9 mouse cellular contexts compared by ENCODE assay signal in the genomic region with DNA sequence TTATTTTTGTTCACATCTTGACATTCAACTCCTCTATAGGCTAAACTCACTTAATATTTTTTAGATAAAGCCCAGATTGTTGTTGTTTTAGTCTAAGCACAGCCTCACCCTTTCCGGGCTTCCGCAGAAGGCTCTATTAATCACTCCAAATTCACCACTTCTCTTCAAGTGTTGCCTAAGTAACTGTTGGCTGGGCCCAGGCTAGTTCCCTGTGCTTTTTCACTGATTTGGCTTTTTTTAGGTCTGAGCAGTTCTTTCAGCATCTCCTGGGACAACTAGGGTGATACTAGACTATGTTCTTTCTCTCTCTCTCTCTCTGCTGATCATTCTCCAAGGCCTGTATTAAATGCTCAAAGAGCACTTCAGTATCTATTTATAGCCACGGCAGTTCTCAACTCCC.
DNase-seq lines count a peak whose midpoint lies in the region; ATAC-seq and TF ChIP-seq lines count a peak whose summit lies in the region.
"Had no signal": no experiment of that assay in that cellular context is flagged by ENCODE, and none has a peak within 500 bp of the region (broad histone marks: within the 10 kb centered on the region; RNA-seq: fewer than 3 reads in every experiment).

No protein-coding gene starts in this region.

- H3K27me3 ChIP-seq in lung, embryonic 16.5 days (ENCODE audit: control insufficient read depth, insufficient read depth, low read depth, low read length) = no peaks in the 10 kb centered on the region
- H3K27me3 ChIP-seq in heart, postnatal 0 days (ENCODE audit: control insufficient read depth, insufficient read depth, low read length) = no peaks in the 10 kb centered on the region

- H3K36me3 ChIP-seq in lung, embryonic 16.5 days (ENCODE audit: control insufficient read depth, insufficient read depth, low read length) = no peaks in the 10 kb centered on the region
- H3K36me3 ChIP-seq in heart, postnatal 0 days (replicated peaks; ENCODE audit: control insufficient read depth, insufficient read depth, low read length) = peaks cover 5% of the 10 kb centered on the region; the same call in 1 of the 2 replicates

- no peak for TF ChIP-seq CTCF in gastrocnemius, adult 2 months (IDR thresholded peaks at IDR 0.05)
- no peak for TF ChIP-seq CTCF in heart, postnatal 0 days (IDR thresholded peaks at IDR 0.05; ENCODE audit: low read depth)
- no peak for TF ChIP-seq CTCF in olfactory bulb, adult 2 months (IDR thresholded peaks at IDR 0.05; ENCODE audit: insufficient read depth, low read depth, low read length)

- intact Hi-C loops in gastrocnemius, adult 2 months (cut with DNase I) = loop anchor here (5.0 kb wide), 1 partner anchor 336 kb away; no protein-coding TSS in a partner anchor

- ATAC-seq in lung, embryonic 16.5 days (ENCODE audit: low read depth) = 0 out of 2 replicates have a peak, but pooled peaks have one; percentile 26
- no peak for ATAC-seq in heart, postnatal 0 days (ENCODE audit: insufficient read depth, low read depth)

- no peaks in the 10 kb centered on the region for H3K4me1 ChIP-seq in lung, embryonic 16.5 days (replicated peaks; ENCODE audit: control insufficient read depth, insufficient read depth, low read length)
- H3K4me1 ChIP-seq in heart, postnatal 0 days (ENCODE audit: control insufficient read depth, insufficient read depth) = peaks cover 14% of the 10 kb centered on the region
- 0 out of 2 replicates have a peak, but pooled peaks cover 2% of the 10 kb centered on the region for H3K4me1 ChIP-seq in olfactory bulb, adult 2 months (ENCODE audit: control insufficient read depth, insufficient read depth, low read length)

- 41% methylated on average over 3 of the region's 3 CpGs for WGBS in lung, embryonic 16.5 days
- 38% methylated on average over 3 of the region's 3 CpGs for WGBS in heart, postnatal 0 days
- 17% methylated on average over 3 of the region's 3 CpGs for WGBS in olfactory bulb, adult 2 months

- no peak overlapping the region for H3K4me3 ChIP-seq in gastrocnemius, adult 2 months
- H3K4me3 ChIP-seq in lung, embryonic 16.5 days (ENCODE audit: low read length) = no peak overlapping the region
- no peak overlapping the region for H3K4me3 ChIP-seq in heart, postnatal 0 days (ENCODE audit: low read depth, low read length)
- no peak overlapping the region for H3K4me3 ChIP-seq in olfactory bulb, adult 2 months (ENCODE audit: insufficient read depth, low read depth, low read length)

- no peaks in the 10 kb centered on the region for H3K9me3 ChIP-seq in lung, embryonic 16.5 days (ENCODE audit: control insufficient read depth, low read length)
- no peaks in the 10 kb centered on the region for H3K9me3 ChIP-seq in heart, postnatal 0 days (replicated peaks; ENCODE audit: control insufficient read depth, low read length)

- H3K4me2 ChIP-seq in lung, embryonic 16.5 days (ENCODE audit: low read depth, low read length) = no peak overlapping the region
- H3K4me2 ChIP-seq in heart, postnatal 0 days (ENCODE audit: low read depth, low read length) = no peak overlapping the region

- no peak for TF ChIP-seq POLR2A in olfactory bulb, adult 2 months (IDR thresholded peaks at IDR 0.05; ENCODE audit: insufficient read depth, low read depth, low read length)

- peak overlapping the region; percentile 55 for H3K27ac ChIP-seq in gastrocnemius, adult 2 months
- no peak overlapping the region for H3K27ac ChIP-seq in lung, embryonic 16.5 days (ENCODE audit: low read length)
- H3K27ac ChIP-seq in heart, postnatal 0 days (ENCODE audit: low read depth) = 0 out of 2 replicates have a peak overlapping the region, but pooled peaks have one; percentile 11
- peak overlapping the region; percentile 10; the same call in 1 of the 2 replicates for H3K27ac ChIP-seq in olfactory bulb, adult 2 months (ENCODE audit: insufficient read depth, low read depth, low read length)
- H3K27ac ChIP-seq: macrophage had no signal

- no peak overlapping the region for H3K9ac ChIP-seq in lung, embryonic 16.5 days (ENCODE audit: low read length)
- H3K9ac ChIP-seq in heart, postnatal 0 days (replicated peaks; ENCODE audit: low read depth, low read length) = no peak overlapping the region

- DNase-seq in gastrocnemius, adult 2 months = peak; percentile 32
- no peak for DNase-seq in gastrocnemius, postnatal 10 days
- DNase-seq in lung, postnatal 25 days (ENCODE audit: low spot score) = no peak
- peak; percentile 23 for DNase-seq in heart, postnatal 0 days (ENCODE audit: low spot score)
- DNase-seq in ovary, postnatal 10 days (ENCODE audit: low spot score) = no peak
- DNase-seq in thymus, postnatal 0 days (ENCODE audit: low spot score) = no peak

- TF ChIP-seq EP300 in heart, postnatal 0 days (IDR thresholded peaks at IDR 0.05; ENCODE audit: low read depth) = no peak

Comparison
In these comparisons a context has a peak if more than half of its experiments do, and no peak if none do; other contexts are left out.
1. DNase-seq: peak in gastrocnemius, adult 2 months (single experiment) and heart, postnatal 0 days (single experiment); none in gastrocnemius, postnatal 10 days (single experiment), lung, postnatal 25 days (single experiment), ovary, postnatal 10 days (single experiment) and thymus, postnatal 0 days (single experiment).